Mouse (Mus musculus) lung, embryonic 15.5 days (tissue): ENCODE data around the gene Luc7l3. TPM values are rescaled to one million over a fixed set of nuclear protein-coding genes. Genes with fewer than 3 reads are reported as not detected.
A peak's percentile ranks its signal among the peaks of the same experiment; 100 is the strongest.

ENCODE experiments used
- ATAC-seq: fragments of 200-750 bp; cut with Nextera tagmentation; 2 replicates; pipeline ENCODE4 v1.8.0; 2017; ENCODE audit warnings: moderate number of reproducible peaks, borderline replicate concordance; ENCODE audit not compliant: low FRiP score, low TSS enrichment; ENCODE audit errors: extremely low read depth
- H3K27ac ChIP-seq: fragments of 300-500 bp; sonication (generic); 2 replicates; pipeline ENCODE4 v1.5.1; 2015; ENCODE audit warnings: moderate library complexity, mild to moderate bottlenecking, inconsistent platforms
- H3K27me3 ChIP-seq: fragments of 300-500 bp; sonication (generic); 2 replicates; pipeline ENCODE4 v1.6.1; 2015; ENCODE audit warnings: inconsistent platforms
- H3K36me3 ChIP-seq: fragments of 300-500 bp; sonication (generic); 2 replicates; pipeline ENCODE4 v1.6.1; 2015; ENCODE audit warnings: inconsistent platforms
- H3K4me1 ChIP-seq: fragments of 300-500 bp; sonication (generic); 2 replicates; pipeline ENCODE4 v1.6.1; 2015; ENCODE audit warnings: inconsistent platforms
- H3K4me2 ChIP-seq: fragments of 300-500 bp; sonication (generic); 2 replicates; pipeline ENCODE4 v1.6.1; 2015; ENCODE audit warnings: inconsistent platforms, mild to moderate bottlenecking, moderate library complexity
- H3K4me3 ChIP-seq: fragments of 300-500 bp; sonication (generic); 2 replicates; pipeline ENCODE4 v1.5.1; 2015; ENCODE audit warnings: mild to moderate bottlenecking, inconsistent platforms
- H3K9ac ChIP-seq: fragments of 300-500 bp; sonication (generic); 2 replicates; pipeline ENCODE4 v1.6.1; 2015; ENCODE audit warnings: inconsistent platforms
- H3K9me3 ChIP-seq: fragments of 300-500 bp; sonication (generic); 2 replicates; pipeline ENCODE4 v1.6.1; 2016; ENCODE audit warnings: inconsistent platforms
- WGBS: fragments of 180-500 bp; shearing (Covaris S2); methylation state at CpG from one replicate; pipeline ENCODE4 v1.1.7; 2015; 5-methylcytosine and 5-hydroxymethylcytosine counted together
- polyA plus RNA-seq: library from polyadenylated mRNA; unstranded; fragments of >200 nt; fragmentation: Nextera tagmentation; extraction: Ambion mirVana; gene quantifications from 2 replicates; pipeline ENCODE4 v1.2.1, GENCODE M21; 2015

Luc7l3 gene
- polyA plus RNA-seq = 107 TPM in 2 replicates

GRCm38 (mm10) chr11:94321931-94322400 is at the start of gene Luc7l3:
TSS of gene Luc7l3 (minus strand) at chr11:94321988.
- Histone ChIP-seq H3K4me3 (peak within 1 kb of the TSS; percentile 96), H3K9me3 (no peaks in the 10 kb centered on the region), H3K27ac (peak within 1 kb of the TSS; percentile 93), H3K4me1 (peaks cover 41% of the 10 kb centered on the region), H3K27me3 (no peaks in the 10 kb centered on the region), H3K36me3 (peaks cover 10% of the 10 kb centered on the region), H3K9ac (peak within 1 kb of the TSS; percentile 100), H3K4me2 (peak within 1 kb of the TSS; percentile 72)
- peak; percentile 97 for ATAC-seq
- 1% methylated on average over 36 of the region's 36 CpGs for WGBS

DNA sequence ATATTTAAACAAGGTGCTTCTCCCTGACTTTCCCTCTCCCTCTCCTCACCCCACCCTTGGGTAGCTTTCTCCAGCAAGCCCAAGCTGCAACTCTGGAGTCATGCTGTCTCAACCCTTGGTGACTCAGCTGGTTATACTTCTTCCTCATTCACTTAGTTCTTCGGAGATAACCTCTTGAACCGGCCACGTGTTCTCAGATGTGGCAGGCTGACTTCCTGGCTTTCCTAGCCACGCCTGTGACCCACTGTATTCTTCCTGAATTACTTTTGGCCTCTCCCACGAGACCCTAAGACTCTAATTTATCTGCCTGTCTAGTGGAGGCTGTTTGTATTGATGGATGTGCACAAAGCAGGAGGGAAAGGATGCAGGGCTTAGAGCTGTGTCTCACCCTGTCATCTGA is 49.0 kb upstream of the Luc7l3 start:
- WGBS = 8% methylated on average over 5 of the region's 5 CpGs
- ATAC-seq = no peak

GRCm38 (mm10) chr11:94369981-94370380 is 48.2 kb upstream of the Luc7l3 start:
- no peak for ATAC-seq
- Histone ChIP-seq H3K36me3 (no peaks in the 10 kb centered on the region), H3K9ac (no peak overlapping the region), H3K4me3 (no peak overlapping the region), H3K4me2 (no peak overlapping the region), H3K27me3 (no peaks in the 10 kb centered on the region), H3K4me1 (peaks cover 6% of the 10 kb centered on the region), H3K27ac (no peak overlapping the region), H3K9me3 (no peaks in the 10 kb centered on the region)
- 67% methylated on average over 6 of the region's 6 CpGs for WGBS

More for the DNA sequence above, 49.0 kb upstream of the Luc7l3 start:
- Histone ChIP-seq H3K27me3 (no peaks in the 10 kb centered on the region), H3K36me3 (no peaks in the 10 kb centered on the region), H3K9me3 (no peaks in the 10 kb centered on the region), H3K4me1 (no peaks in the 10 kb centered on the region), H3K9ac (no peak overlapping the region), H3K27ac (no peak overlapping the region), H3K4me3 (no peak overlapping the region), H3K4me2 (no peak overlapping the region)

DNA sequence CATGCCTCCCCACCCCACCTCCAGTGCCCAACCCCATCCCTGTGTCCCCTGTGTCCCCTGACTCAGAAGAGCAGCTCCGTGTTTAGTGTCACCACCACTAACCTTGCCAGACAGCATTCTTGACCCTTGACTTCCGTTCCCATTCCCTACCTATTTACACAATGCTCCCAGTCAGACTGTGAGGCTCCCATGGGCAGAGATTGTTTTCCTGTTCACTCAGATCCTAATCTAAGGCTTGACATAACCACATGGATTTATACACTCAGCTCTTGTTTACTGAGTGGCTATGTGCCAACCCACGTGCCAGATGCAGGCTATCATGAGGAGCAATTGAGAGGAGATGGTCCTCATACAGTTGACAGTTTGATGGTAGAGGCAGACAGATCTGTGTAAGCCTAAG is 43.6 kb upstream of the Luc7l3 start:
- WGBS = 35% methylated on average over 3 of the region's 3 CpGs
- Histone ChIP-seq H3K4me1 (peaks cover 20% of the 10 kb centered on the region), H3K27me3 (no peaks in the 10 kb centered on the region), H3K4me3 (no peak overlapping the region), H3K4me2 (no peak overlapping the region), H3K36me3 (no peaks in the 10 kb centered on the region), H3K9me3 (no peaks in the 10 kb centered on the region), H3K27ac (no peak overlapping the region), H3K9ac (no peak overlapping the region)
- no peak for ATAC-seq

GRCm38 (mm10) chr11:94363690-94364089 is 41.9 kb upstream of the Luc7l3 start:
- 43% methylated on average over 7 of the region's 7 CpGs for WGBS
- H3K9ac ChIP-seq = no peak overlapping the region
- no peak overlapping the region for H3K27ac ChIP-seq
- H3K36me3 ChIP-seq = no peaks in the 10 kb centered on the region
- H3K9me3 ChIP-seq = no peaks in the 10 kb centered on the region
- H3K4me2 ChIP-seq = no peak overlapping the region
- no peaks in the 10 kb centered on the region for H3K27me3 ChIP-seq
- H3K4me3 ChIP-seq = no peak overlapping the region
- ATAC-seq = peak; percentile 31; the same call in 1 of the 2 replicates
- peaks cover 20% of the 10 kb centered on the region for H3K4me1 ChIP-seq

- 90% methylated on average over 5 of the region's 5 CpGs for WGBS
- no peak overlapping the region for H3K9ac ChIP-seq
- no peaks in the 10 kb centered on the region for H3K36me3 ChIP-seq
- H3K4me1 ChIP-seq = peaks cover 20% of the 10 kb centered on the region
- H3K4me2 ChIP-seq = no peak overlapping the region
- no peaks in the 10 kb centered on the region for H3K9me3 ChIP-seq
- no peak for ATAC-seq
- H3K27ac ChIP-seq = no peak overlapping the region
- H3K4me3 ChIP-seq = no peak overlapping the region
- H3K27me3 ChIP-seq = no peaks in the 10 kb centered on the region
Observed at GRCm38 (mm10) chr11:94362101-94362500, 40.3 kb upstream of the Luc7l3 start.

DNA sequence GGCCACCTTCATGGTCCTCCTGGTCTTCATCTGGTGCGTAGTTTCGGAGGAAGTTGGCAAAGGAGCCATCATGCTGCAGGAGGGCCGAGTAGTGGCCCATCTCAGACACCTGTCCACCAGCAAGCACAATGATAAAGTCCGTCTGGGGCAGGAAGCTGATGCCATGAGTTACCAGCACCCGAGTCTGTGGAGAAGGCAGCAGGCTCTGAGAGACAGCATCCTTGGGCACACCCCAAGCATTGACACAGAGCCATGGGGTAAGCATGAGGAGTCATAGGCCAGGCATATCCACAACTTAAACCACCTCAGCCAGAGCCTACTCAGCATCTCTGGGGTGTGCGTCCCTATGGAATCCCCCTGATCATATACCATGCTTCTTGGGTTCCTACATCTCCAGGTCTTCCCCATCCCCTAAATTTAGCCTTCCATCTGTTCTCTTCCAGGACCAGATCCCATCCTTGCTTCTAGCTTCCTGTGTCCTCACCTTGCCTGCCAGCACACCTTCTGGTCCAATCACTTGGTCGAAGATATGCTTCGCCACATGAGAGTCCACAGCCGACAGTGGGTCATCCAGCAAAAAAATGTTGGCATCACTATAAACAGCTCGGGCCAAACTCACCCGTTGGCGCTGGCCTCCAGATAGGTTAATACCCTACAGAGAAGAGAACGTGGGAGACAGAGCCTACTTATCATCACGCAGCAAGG is 39.5 kb upstream of the Luc7l3 start:
- ATAC-seq = no peak
- WGBS = 89% methylated on average over 14 of the region's 14 CpGs
- H3K27ac ChIP-seq = no peak overlapping the region

DNA sequence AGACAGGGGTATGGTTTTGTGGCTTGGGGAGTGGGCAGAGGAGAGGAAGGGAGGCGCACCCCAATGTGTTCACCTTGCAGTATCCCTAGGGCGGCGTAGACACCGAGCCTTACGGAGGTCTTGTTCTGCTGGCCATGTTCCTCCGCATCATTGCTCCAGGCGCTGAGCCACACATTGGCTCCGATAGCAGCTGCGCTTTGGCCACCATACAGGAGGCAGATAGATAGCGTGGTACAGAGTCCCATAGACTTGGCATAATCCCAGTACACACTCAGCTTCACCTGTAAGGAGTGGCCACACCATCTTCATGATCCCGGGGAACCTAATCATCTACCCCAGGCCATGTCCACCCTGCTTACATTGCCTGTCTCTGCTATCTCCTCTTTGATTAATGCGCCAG is 37.4 kb upstream of the Luc7l3 start:
- no peak overlapping the region for H3K4me3 ChIP-seq
- no peak overlapping the region for H3K27ac ChIP-seq
- ATAC-seq = no peak
- 88% methylated on average over 12 of the region's 12 CpGs for WGBS
- peaks cover 7% of the 10 kb centered on the region for H3K4me1 ChIP-seq
- no peaks in the 10 kb centered on the region for H3K27me3 ChIP-seq
- no peak overlapping the region for H3K9ac ChIP-seq
- H3K4me2 ChIP-seq = no peak overlapping the region
- H3K9me3 ChIP-seq = no peaks in the 10 kb centered on the region
- H3K36me3 ChIP-seq = no peaks in the 10 kb centered on the region

More for the DNA sequence above, 39.5 kb upstream of the Luc7l3 start:
- Histone ChIP-seq H3K4me2 (no peak overlapping the region), H3K4me1 (peaks cover 20% of the 10 kb centered on the region), H3K36me3 (no peaks in the 10 kb centered on the region), H3K4me3 (no peak overlapping the region), H3K27me3 (no peaks in the 10 kb centered on the region), H3K9me3 (no peaks in the 10 kb centered on the region), H3K9ac (no peak overlapping the region)

DNA sequence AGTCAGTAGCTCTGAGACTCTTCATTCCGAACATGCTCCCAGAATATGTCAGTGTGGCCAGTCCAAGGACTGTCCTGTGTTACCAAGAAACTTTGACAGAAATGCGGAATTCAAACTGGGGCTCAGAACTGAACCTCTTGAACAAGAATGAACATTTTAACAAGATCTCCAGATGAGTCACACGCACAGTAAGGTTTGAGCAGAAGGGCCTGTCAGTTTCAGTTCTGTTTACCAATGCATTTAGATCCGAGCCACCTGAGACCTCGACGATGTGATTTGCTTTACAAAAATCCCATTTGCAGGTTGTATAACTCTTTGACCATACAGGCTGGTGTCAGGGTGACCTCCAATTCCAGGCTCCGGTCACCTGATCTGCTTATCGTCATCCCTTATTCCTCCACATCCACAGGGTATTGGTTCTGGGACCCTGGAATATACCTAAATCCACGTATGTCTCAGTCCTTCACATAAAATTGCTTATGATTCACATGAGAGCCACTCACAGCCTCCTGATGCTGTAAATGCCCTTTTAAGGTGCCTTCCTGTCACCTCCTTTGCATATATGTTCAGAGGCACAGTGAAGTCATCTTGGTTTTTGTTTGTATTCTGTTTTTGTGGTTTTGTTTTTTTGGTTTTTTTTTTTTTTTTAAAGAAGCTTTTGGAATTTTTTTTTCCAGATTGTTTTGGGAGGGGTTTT is 33.9 kb upstream of the Luc7l3 start:
- H3K9me3 ChIP-seq = no peaks in the 10 kb centered on the region
- no peak overlapping the region for H3K4me2 ChIP-seq
- no peak overlapping the region for H3K9ac ChIP-seq
- H3K4me1 ChIP-seq = no peaks in the 10 kb centered on the region
- H3K36me3 ChIP-seq = no peaks in the 10 kb centered on the region
- ATAC-seq = no peak
- WGBS = 72% methylated on average over 9 of the region's 9 CpGs
- H3K4me3 ChIP-seq = no peak overlapping the region
- no peaks in the 10 kb centered on the region for H3K27me3 ChIP-seq
- no peak overlapping the region for H3K27ac ChIP-seq

GRCm38 (mm10) chr11:94351094-94351493 is 29.3 kb upstream of the Luc7l3 start:
- Histone ChIP-seq H3K9ac (no peak overlapping the region), H3K4me3 (no peak overlapping the region), H3K36me3 (no peaks in the 10 kb centered on the region), H3K27me3 (no peaks in the 10 kb centered on the region), H3K4me2 (no peak overlapping the region), H3K27ac (no peak overlapping the region), H3K9me3 (no peaks in the 10 kb centered on the region), H3K4me1 (peaks cover 1% of the 10 kb centered on the region; the same call in 1 of the 2 replicates)
- WGBS = 17% methylated on average over 3 of the region's 3 CpGs
- no peak for ATAC-seq

DNA sequence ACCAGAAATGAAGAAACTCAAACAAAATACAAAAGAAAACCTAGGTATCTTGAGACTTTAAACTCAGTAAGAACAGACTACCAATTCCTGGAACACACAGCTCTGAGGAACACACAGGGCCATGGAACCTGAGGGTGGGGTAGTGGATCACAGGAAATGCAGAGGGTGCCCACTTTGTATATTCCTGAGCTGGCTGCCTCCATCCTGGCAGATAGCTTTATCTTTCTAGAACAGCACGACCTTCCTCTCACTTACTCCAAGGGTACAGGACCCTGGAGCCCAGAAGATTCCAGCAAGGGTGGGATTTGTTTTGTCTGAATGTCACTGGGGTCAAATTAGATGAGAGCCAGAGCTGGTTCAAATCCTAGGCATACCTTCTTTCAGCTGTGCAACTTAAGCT is 28.5 kb upstream of the Luc7l3 start:
- H3K4me1 ChIP-seq = peaks cover 2% of the 10 kb centered on the region; the same call in 1 of the 2 replicates
- H3K4me3 ChIP-seq = no peak overlapping the region
- 33% methylated on average over 1 of the region's 1 CpGs for WGBS
- no peaks in the 10 kb centered on the region for H3K27me3 ChIP-seq
- no peak for ATAC-seq
- H3K4me2 ChIP-seq = no peak overlapping the region
- H3K9me3 ChIP-seq = no peaks in the 10 kb centered on the region
- no peak overlapping the region for H3K27ac ChIP-seq
- no peaks in the 10 kb centered on the region for H3K36me3 ChIP-seq
- no peak overlapping the region for H3K9ac ChIP-seq

DNA sequence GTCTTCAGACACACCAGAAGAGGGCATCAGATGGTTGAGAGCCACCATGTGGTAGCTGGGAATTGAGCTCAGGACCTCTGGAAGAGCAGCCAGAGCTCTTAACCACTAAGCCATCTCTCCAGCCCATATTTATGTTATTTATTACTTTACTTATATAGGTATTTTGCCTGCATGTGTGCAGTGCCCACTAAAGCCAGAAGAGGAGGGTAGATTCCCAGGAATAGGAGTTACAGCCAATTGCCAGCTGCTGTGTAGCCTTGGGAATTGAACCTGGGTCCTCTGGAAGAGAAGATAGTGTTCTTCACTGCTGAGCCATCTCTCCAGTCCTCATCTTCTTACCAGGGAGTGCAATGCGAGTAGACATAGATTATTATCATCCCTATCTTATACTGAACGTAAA is 28.1 kb upstream of the Luc7l3 start:
- Histone ChIP-seq H3K9me3 (no peaks in the 10 kb centered on the region), H3K9ac (no peak overlapping the region), H3K4me1 (peaks cover 3% of the 10 kb centered on the region; the same call in 1 of the 2 replicates), H3K36me3 (no peaks in the 10 kb centered on the region), H3K4me2 (no peak overlapping the region), H3K4me3 (no peak overlapping the region), H3K27ac (no peak overlapping the region), H3K27me3 (no peaks in the 10 kb centered on the region)
- 74% methylated on average over 2 of the region's 2 CpGs for WGBS
- ATAC-seq = no peak
